Mouse (Mus musculus): ENCODE results near the gene Fos. TPM values are rescaled to one million over a fixed set of nuclear protein-coding genes. Genes with fewer than 3 reads are reported as not detected.

Fos gene
- total RNA-seq, 2 experiments from 2014 or later, result 7.6 to 8.9 TPM

DNA sequence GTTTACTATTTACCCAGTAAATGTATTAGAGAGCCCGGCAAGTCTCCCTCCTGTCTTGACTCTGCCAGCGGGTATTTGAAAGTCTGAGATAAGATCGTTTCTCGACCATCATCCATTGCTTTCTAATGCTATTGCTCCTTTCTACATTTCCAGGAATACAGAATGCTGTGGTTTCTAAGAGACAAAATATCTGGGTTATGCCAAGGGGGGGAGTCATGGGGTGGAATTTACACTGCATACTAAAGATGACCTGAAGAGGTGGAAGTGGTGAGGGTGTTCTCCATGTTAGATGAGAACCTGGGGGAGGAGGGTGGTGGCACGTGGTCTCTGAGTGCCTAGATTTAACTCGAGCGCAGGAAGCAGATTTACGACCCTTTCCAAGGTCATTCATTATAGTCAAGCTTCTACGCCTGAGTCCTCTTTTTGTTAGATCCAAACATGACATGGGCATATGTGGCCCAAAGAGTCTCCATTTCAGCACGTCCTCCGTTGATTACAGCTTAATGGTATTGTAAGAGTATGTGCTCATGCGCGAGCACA lies 16.7 kb upstream of the Fos start:
- no peak for DNase-seq
- intact Hi-C loops (cut with DNase I; ENCODE audit: low total_unique reads), result no loop called here

- no peak for DNase-seq
- intact Hi-C loops (cut with DNase I; ENCODE audit: low total_unique reads), result no loop called here
Measured at GRCm38 (mm10) chr12:85459820-85460219, 13.9 kb upstream of the Fos start.

DNA sequence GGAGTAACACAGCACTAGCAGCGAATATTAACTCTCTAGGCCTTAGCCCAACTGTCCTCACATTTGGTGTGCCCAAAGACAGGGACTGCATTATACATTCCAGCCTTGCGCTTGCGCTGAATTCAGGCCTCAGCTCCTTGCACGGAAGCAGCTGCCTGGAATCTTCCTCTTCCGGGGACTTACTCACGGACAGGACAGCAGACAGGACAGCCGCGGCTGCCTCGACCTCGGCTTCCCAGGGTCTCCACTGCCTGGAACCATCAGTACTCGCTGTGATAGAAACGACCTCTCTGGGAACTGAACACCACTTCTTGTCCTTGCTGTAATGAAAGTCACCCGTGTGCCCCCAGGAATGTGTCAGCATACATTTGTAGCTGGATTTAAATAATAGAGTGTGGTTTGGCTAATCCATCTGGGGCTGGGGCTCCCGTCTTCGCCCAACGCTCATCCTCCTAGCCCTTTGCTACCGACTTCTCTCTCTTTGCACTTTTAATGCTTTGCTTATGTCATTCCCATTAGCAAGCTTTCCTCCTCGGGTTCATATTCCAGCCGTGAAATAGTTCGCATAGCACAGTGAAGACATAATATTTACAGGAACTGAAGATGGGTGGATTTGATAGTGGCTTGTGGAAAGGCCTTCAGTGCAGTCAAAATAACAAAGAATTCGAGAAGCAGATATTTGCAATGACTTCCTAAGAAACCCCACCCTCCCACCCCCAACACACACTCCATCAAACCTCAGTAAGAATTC lies 11.6 kb upstream of the Fos start:
- no peak for DNase-seq
- intact Hi-C loops (cut with DNase I; ENCODE audit: low total_unique reads), result no loop called here

DNA sequence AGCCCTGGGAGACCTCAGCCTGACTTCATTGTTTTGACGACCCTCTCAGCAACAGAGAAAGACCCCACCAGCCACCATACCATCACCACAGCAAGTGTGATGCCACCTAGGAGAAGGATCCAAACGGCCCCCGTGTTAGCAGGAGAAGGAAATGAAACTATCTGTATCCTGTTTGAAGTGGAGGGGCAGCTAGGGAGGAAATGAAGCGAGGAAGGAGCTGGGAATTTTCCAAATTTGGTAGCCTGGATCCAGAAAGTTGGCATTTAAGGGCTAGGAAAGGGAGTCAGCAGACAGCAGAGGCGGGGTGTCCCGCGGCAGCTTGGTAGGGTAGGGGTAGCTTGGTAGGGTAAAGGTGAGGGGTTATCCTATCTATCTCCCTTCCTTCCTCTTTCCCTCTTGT lies 10.9 kb upstream of the Fos start:
- no peak for DNase-seq
- intact Hi-C loops (cut with DNase I; ENCODE audit: low total_unique reads), result no loop called here

DNA sequence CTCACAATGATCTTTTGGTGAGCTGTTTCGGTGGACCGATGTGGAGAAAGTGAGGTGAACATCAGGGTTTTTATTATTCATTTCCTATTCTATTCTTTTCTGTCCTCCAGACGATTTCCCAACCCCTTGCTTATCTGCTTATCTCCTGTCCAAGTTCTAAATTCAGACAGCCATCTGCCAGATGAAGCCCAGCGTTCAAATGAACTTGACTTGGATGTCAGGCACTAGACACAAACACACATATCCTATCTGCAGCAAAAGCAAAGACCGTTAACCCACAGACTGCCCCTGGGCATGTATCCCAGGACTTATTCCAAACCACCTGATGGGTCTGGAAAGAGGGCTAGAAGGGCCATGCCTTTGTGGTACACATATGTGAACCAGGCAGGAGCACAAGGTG lies 9.3 kb upstream of the Fos start:
- intact Hi-C loops (cut with DNase I; ENCODE audit: low total_unique reads), result no loop called here
- DNase-seq, result no peak

DNA sequence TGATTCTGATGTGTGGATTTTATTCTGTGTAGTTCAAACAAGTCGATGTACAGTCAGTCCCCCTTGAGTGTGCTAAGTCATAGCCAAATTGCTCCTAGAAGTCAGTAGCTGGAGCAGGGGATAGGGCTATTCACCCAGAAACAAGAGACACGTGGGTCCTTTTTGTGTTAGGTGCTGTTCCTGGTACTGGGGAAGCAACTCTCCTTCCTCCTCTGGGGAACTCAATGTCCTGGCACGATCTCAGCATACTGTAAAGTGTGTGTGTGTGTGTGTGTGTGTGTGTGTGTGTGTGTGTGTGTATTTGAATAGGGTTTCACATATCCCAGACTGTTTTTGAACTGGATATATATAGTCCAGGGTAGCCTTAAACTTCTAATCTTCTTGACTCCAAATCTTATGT lies 8.8 kb upstream of the Fos start:
- no peak for DNase-seq
- intact Hi-C loops (cut with DNase I; ENCODE audit: low total_unique reads), result no loop called here

DNA sequence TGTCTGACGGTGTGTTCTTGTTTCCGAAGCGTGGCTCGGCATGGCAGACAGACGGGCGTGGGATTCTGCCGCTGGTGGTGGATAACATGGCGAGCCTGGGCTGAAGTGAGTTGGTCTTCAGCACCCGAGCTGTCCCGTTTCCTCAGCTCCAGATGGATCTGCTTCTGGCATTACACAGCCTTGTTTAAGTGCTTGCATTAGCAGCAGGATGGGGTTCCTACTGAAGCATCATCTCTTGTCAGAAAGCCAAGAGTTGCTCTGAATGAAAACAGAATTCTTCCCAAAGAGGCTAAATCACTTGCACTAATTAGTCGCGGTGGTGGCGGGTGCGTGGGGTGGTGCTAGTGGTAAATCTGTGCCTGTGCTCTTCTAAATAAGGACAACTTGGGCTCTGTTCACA lies 5.8 kb upstream of the Fos start:
- DNase-seq, result no peak
- intact Hi-C loops (cut with DNase I; ENCODE audit: low total_unique reads), result no loop called here

DNA sequence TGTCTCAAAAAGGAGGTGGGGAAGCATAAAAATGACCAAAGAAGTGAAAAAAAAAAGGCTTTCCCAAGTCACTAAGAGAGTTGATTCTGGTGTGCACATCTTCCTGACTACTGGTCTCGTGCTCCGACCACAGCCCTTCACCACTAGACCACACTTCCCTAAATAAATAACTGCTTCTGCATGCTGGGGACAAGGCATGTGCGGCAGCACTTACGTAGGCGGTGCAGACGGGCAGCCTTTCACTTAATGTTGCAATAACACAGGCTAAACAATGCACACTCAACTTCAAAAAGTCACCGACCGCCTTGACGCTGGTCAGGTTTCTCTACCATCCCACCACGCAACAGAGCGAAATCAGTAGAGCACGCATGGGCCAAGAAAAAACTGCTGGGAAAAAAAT lies 5.0 kb upstream of the Fos start:
- no peak for DNase-seq
- intact Hi-C loops (cut with DNase I; ENCODE audit: low total_unique reads), result no loop called here

- intact Hi-C loops (cut with DNase I; ENCODE audit: low total_unique reads), result no loop called here
- DNase-seq, result peak; percentile 88
Measured at GRCm38 (mm10) chr12:85471920-85472655, 1.6 kb upstream of the Fos start.

DNA sequence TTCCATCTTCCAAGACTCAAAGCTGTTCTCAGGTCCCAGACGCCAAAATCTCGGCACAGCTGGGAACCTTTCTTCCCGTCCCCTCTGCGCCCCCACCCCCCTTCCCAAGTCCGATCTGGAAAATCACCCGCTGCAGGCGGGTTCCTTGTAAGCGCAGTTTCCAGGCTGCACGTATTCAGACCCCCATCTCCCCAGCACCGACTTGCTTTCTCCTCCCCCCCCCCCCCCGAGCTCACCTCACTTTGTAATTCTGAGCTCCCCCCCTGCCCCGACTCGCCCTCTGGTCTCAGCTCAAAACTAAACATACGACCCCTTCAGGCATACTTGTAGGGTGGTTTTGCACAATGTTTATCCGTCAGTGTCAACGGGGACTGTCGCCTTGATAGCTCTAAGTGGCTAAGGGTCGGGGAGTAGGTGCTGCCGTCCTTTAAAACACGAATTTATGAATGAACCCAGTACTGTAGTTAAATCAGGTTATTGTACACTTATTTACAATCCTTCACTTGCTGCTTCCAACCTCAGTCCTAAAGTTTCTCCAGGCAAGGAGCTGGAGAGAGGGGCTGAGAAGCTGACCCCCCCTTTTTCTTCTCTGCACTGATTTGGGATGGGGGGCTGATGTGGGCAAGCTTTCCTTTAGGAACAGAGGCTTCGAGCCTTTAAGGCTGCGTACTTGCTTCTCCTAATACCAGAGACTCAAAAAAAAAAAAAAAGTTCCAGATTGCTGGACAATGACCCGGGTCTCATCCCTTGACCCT lies 857 bp upstream of the Fos start:
- intact Hi-C loops (cut with DNase I; ENCODE audit: low total_unique reads), result no loop called here
- no peak for DNase-seq

- intact Hi-C loops (cut with DNase I; ENCODE audit: low total_unique reads), result no loop called here
- DNase-seq, result peak; percentile 44
Measured at GRCm38 (mm10) chr12:85474298-85475231, 875 bp downstream of the Fos start.

DNA sequence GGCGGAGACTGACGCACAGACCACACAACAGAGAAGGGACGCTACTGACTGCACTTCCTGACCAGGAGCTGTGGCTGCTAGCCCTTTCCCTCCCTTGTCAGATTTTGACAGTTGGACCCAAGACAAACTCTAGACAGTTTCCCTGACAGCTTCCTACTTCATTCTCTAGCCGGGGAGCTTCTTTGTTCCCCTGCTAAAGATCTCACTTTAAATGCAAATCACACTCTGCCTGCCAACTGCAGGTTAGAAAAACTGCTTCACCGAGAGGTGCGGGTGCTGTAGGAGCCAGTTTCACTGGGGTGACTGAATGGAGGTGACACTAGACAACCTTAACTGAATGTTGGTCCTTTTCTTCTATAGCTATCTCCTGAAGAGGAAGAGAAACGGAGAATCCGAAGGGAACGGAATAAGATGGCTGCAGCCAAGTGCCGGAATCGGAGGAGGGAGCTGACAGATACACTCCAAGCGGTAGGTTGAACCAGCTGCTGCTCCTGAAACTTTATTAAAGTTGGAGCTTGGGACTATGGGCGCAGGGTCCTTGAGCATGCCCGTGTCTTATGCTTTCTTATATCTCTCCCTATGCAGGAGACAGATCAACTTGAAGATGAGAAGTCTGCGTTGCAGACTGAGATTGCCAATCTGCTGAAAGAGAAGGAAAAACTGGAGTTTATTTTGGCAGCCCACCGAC lies 1.7 kb downstream of the Fos start:
- no peak for DNase-seq
- intact Hi-C loops (cut with DNase I; ENCODE audit: low total_unique reads), result no loop called here

DNA sequence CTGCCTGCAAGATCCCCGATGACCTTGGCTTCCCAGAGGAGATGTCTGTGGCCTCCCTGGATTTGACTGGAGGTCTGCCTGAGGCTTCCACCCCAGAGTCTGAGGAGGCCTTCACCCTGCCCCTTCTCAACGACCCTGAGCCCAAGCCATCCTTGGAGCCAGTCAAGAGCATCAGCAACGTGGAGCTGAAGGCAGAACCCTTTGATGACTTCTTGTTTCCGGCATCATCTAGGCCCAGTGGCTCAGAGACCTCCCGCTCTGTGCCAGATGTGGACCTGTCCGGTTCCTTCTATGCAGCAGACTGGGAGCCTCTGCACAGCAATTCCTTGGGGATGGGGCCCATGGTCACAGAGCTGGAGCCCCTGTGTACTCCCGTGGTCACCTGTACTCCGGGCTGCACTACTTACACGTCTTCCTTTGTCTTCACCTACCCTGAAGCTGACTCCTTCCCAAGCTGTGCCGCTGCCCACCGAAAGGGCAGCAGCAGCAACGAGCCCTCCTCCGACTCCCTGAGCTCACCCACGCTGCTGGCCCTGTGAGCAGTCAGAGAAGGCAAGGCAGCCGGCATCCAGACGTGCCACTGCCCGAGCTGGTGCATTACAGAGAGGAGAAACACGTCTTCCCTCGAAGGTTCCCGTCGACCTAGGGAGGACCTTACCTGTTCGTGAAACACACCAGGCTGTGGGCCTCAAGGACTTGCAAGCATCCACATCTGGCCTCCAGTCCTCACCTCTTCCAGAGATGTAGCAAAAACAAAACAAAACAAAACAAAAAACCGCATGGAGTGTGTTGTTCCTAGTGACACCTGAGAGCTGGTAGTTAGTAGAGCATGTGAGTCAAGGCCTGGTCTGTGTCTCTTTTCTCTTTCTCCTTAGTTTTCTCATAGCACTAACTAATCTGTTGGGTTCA lies 2.5 kb downstream of the Fos start:
- intact Hi-C loops (cut with DNase I; ENCODE audit: low total_unique reads), result no loop called here
- DNase-seq, result no peak

- intact Hi-C loops (cut with DNase I; ENCODE audit: low total_unique reads), result no loop called here
- no peak for DNase-seq
Measured at GRCm38 (mm10) chr12:85477219-85477618, 3.5 kb downstream of the Fos start.

DNA sequence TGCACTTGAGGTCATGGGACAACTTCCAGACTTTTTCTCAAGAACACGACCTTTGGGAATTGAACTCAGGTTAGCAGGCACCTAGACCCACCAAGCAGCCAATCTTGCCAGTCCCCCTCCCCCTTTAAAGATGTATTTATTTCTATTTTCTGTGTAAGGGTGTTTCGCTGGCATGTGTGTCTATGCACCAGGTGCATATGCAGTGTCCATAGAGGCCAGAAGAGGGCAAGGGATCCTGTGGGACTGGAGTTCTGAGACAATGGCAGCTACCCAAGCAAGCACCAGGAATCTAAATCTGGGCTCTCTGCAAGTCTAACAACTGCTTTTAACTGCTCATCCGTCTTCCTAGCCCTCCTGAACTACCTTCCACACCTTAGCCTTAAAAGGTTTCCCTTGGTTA lies 4.1 kb downstream of the Fos start:
- no peak for DNase-seq
- intact Hi-C loops (cut with DNase I; ENCODE audit: low total_unique reads), result no loop called here

GRCm38 (mm10) chr12:85478696-85479095 lies 5.0 kb downstream of the Fos start:
- no peak for DNase-seq
- intact Hi-C loops (cut with DNase I; ENCODE audit: low total_unique reads), result no loop called here

DNA sequence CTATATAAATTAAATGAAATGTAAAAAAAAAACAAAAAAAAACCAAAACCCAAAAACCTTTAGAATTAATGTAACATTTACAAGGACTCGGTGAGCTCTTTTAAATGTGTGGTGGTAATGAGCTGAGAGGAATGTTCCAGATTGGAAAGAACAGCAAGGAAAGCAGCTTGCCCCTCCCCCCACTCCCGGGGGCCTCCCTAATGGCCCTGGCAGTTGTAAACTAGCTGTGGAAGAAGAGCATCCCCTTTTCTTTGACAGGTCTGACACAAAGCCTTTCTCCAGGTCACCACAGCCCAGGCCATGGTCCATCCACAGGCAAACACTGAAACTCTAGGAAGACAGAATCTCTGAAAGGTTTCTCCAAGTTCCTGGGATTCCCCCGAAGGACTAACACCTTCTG lies 5.5 kb downstream of the Fos start:
- intact Hi-C loops (cut with DNase I; ENCODE audit: low total_unique reads), result no loop called here
- DNase-seq, result no peak

GRCm38 (mm10) chr12:85483155-85483554 lies 9.5 kb downstream of the Fos start:
- intact Hi-C loops (cut with DNase I; ENCODE audit: low total_unique reads), result loop anchor here (10.0 kb wide), 1 partner anchor 48 kb away; no protein-coding TSS in a partner anchor
- DNase-seq, result no peak
